Mouse (Mus musculus) spleen, adult 2 months (tissue): ENCODE results near the gene Sipa1l2. TPM values are rescaled to one million over a fixed set of nuclear protein-coding genes. Genes with fewer than 3 reads are reported as not detected.

Source experiments
- DNase-seq, 2 experiments: peaks; one replicate each; pipeline versions ENCODE4 v3.0.0 to v3.0.0-alpha.2; 2012 to 2021; ENCODE audit warnings: low spot score in 2 of 2, low read depth in 1 of 2
- H3K27ac ChIP-seq: fragments of 200-500 bp; 2 replicates; pipeline ENCODE4 v1.5.1; 2012; ENCODE audit warnings: low read length, inconsistent platforms; ENCODE audit not compliant: insufficient read depth
- H3K27me3 ChIP-seq: fragments of 200-500 bp; 2 replicates; pipeline ENCODE4 v1.6.1; 2012; ENCODE audit warnings: mild to moderate bottlenecking, moderate library complexity, low read length, inconsistent platforms; ENCODE audit not compliant: control insufficient read depth, insufficient read depth
- H3K36me3 ChIP-seq: fragments of 200-500 bp; 2 replicates; pipeline ENCODE4 v1.6.1; 2012; ENCODE audit warnings: mild to moderate bottlenecking, low read length, inconsistent platforms; ENCODE audit not compliant: control insufficient read depth, insufficient read depth
- H3K4me1 ChIP-seq: fragments of 200-500 bp; 2 replicates; pipeline ENCODE4 v1.6.1; 2011; ENCODE audit warnings: inconsistent platforms; ENCODE audit not compliant: control insufficient read depth, insufficient read depth, insufficient read length
- H3K4me3 ChIP-seq: fragments of 200-500 bp; 2 replicates; pipeline ENCODE4 v1.5.1; 2011; ENCODE audit warnings: mild to moderate bottlenecking, inconsistent platforms; ENCODE audit not compliant: insufficient read depth, insufficient read length; ENCODE audit errors: extremely low read depth
- CTCF ChIP-seq: fragments of 200-500 bp; IDR thresholded peaks from 2 replicates; pipeline ENCODE4 v1.5.1; 2011; ENCODE audit warnings: mild to moderate bottlenecking, inconsistent platforms; ENCODE audit not compliant: insufficient read depth, insufficient read length, insufficient replicate concordance; ENCODE audit errors: extremely low read depth
- POLR2A ChIP-seq: fragments of 200-500 bp; IDR thresholded peaks from 2 replicates; pipeline ENCODE4 v1.6.1; 2011; ENCODE audit warnings: low read depth, low read length, inconsistent platforms
- WGBS: fragments of 180-500 bp; shearing (Covaris S2); methylation state at CpG from one replicate; pipeline ENCODE4 v1.1.7; 2018; 5-methylcytosine and 5-hydroxymethylcytosine counted together
- polyA plus RNA-seq: library from polyadenylated mRNA; depleted of rRNA; stranded (reverse); fragments of >200 nt; gene quantifications from 2 replicates; pipeline ENCODE4 v1.2.3, GENCODE M21; 2012

Gene Sipa1l2
- polyA plus RNA-seq, 1 experiment: 9.7 TPM

DNA sequence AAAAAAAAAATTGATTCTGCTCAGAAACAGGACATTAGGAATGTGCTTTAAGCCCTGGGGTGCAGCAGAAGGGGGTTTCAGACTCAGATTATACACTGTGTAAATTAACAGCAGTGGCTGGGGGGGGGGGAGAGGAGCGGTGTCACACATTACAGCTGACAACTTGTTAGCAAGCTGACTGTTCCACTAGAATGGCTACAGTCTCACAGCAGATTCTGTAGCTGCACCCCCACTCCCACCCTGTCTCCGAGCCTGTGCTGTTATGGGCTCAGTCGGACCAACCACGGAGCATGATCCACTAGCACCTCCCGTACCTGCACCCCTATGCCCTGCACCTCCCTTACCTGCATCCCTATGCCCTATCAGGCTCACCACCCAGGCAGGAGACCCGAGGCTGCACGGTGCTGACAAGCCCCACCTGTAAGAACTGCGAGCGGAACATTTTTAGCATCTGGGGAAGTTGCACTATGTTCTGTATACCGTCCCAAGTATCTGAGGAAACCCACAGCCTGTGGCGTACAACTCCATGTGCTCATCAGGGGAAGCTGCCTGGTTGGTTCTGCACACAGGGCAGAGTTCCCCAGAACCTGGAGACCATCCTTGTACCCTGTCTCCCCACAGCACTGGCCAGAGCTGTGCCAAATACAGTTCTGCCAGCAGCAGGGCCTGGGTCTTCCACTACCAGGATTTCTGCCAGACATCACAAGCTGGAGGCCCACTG, 26.6 kb downstream of the Sipa1l2 start:
- no peaks in the 10 kb centered on the region for H3K36me3 ChIP-seq
- no peak for DNase-seq
- H3K4me1 ChIP-seq: peaks cover 11% of the 10 kb centered on the region; the same call in 1 of the 2 replicates
- TF ChIP-seq POLR2A: no peak
- H3K27me3 ChIP-seq: no peaks in the 10 kb centered on the region
- WGBS: 37% methylated on average over 11 of the region's 11 CpGs
- H3K4me3 ChIP-seq: no peak overlapping the region
- H3K27ac ChIP-seq: no peak overlapping the region

DNA sequence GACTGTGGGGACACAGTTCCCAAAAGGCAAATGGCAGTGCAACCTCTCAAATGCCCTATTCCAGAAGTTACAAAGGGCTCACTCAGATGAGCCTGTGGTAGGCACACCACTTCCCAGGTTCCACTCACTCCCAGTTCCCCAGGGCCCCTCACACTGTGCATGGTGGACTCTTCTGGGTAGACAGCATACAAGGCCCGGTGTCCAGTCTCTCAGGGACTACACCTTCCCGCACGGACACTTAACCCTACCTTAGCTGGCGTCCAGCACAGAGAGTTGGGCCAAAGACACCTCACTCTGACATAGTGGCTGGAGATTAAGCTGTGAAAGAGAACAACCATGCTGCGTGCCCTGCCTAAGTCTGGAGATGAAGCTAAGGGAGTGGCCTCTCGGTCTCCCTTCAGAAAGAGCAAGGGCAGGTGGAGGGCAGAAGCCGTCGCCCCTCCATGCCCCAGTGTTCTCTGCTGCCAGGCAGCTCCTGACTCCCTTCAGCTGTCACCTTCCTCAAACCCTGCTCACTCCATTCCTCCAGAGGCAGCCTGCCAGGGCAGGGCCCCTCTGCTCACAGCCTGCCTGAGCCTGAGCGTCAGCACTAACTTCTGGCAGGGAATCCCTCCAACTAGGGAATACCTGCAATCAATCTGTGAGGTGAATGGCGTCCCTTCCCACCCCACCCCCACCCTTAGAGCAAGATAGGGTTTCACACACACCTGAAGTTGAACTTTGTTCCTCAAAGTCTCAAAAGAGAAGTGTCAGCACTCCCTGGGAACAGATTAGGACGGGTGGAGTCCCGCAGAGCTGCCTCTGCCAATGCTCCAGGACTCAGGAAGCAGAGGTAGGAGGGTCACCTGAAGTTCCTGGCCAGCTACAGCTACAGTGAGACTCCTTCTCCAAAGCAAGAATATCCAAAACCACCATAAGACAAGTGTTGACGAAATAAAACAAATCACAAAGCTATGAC, 30.3 kb downstream of the Sipa1l2 start:
- WGBS: 92% methylated on average over 13 of the region's 13 CpGs
- TF ChIP-seq CTCF (no peak), POLR2A (no peak)
- H3K4me3 ChIP-seq: no peak overlapping the region

DNA sequence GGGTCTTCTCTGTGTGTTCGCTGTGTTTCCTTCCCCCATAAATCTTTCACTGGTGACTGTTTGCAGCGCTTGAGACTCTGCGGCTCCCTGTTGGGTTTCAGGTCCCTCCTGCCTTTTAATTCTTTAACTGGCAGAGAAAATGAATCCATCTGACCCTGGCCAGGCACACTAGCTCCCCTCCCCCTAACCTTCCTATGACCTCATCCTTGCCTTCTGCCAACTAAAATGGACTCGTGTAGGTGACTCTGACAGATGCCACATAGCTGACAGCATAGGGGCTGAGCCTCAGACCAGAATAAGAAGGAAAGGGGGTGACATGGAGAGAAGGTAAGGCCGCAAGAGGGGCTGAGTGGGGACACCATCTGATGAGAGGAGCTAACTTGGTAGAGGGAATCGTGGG, 31.3 kb downstream of the Sipa1l2 start:
- WGBS: 65% methylated on average over 6 of the region's 6 CpGs
- Histone ChIP-seq H3K36me3 (peaks cover 2% of the 10 kb centered on the region; the same call in 1 of the 2 replicates), H3K27me3 (no peaks in the 10 kb centered on the region), H3K4me3 (no peak overlapping the region), H3K27ac (no peak overlapping the region), H3K4me1 (peaks cover 14% of the 10 kb centered on the region; the same call in 1 of the 2 replicates)
- no peak for DNase-seq
- TF ChIP-seq CTCF (no peak), POLR2A (no peak)

More for the DNA sequence above, 30.3 kb downstream of the Sipa1l2 start:
- no peak for DNase-seq
- no peak overlapping the region for H3K27ac ChIP-seq
- peaks cover 13% of the 10 kb centered on the region; the same call in 1 of the 2 replicates for H3K4me1 ChIP-seq
- H3K27me3 ChIP-seq: no peaks in the 10 kb centered on the region
- H3K36me3 ChIP-seq: peaks cover 2% of the 10 kb centered on the region; the same call in 1 of the 2 replicates

DNA sequence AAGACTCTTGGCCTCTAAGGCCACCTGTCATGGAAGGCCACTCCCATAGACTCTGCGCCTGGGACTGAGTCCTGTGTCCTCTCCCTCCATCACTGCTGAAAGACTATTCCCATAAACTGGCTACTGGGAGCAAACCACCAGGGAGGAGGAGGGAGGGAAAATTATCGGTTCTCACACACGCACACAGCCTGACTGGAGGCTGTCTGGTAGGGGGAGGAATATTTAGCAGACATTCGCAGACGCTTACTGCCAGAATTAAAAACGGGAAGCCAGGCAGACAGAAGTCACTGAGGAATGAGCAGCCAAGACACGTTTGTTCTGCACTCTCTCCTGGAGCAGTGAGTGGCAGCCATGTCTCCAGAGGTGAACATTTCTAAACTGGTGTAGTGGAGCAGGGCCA, 35.9 kb downstream of the Sipa1l2 start:
- 49% methylated on average over 7 of the region's 7 CpGs for WGBS
- no peak for DNase-seq

DNA sequence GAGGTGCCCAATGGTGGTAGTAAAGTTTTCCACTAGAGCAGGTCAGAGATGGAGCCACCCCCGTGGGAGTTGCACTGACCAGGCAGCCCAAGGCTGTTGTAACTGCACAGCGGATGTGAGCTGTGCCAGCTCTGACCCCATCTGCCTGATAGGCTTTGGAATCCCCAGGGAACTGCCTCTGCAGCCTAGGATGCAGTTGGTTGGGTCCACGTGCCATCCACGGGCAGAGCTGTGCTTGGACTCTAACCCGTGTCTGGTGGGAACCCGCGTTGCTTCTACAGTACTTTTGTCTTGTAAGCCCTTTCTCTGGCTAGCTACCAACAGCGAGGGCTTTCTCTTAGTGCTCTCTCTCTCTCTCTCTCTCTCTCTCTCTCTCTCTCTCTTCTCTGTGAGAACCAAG, 36.7 kb downstream of the Sipa1l2 start:
- Histone ChIP-seq H3K36me3 (peaks cover 2% of the 10 kb centered on the region; the same call in 1 of the 2 replicates), H3K27ac (peak overlapping the region; percentile 71; the same call in 1 of the 2 replicates), H3K4me1 (peaks cover 38% of the 10 kb centered on the region), H3K4me3 (no peak overlapping the region), H3K27me3 (no peaks in the 10 kb centered on the region)
- 59% methylated on average over 8 of the region's 8 CpGs for WGBS
- no peak for TF ChIP-seq CTCF
- no peak for TF ChIP-seq POLR2A
- no peak for DNase-seq

More for the DNA sequence above, 35.9 kb downstream of the Sipa1l2 start:
- no peak for TF ChIP-seq CTCF
- TF ChIP-seq POLR2A: no peak
- Histone ChIP-seq H3K27me3 (no peaks in the 10 kb centered on the region), H3K4me1 (peaks cover 30% of the 10 kb centered on the region), H3K36me3 (peaks cover 2% of the 10 kb centered on the region; the same call in 1 of the 2 replicates), H3K4me3 (no peak overlapping the region), H3K27ac (no peak overlapping the region)

DNA sequence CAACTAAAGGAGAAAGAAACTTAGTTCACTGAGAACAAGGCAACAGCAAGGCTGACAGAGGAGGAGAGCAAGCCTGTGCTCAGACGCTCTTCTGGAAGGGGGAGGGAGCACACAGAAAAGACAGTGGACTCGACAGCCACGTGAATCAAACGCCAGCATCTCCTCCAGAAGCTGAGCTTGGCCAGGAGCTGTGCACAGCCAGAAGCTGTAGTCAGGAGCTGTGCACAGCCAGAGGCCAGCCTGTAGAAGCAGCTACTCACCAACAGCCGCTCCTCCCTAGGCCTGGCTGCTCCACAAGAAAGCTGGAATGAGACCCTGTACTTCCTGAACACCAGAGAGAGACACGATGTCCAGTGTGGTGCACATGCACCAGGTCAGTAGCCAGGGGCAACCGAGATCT, 37.4 kb downstream of the Sipa1l2 start:
- TF ChIP-seq CTCF (no peak), POLR2A (no peak)
- WGBS: 50% methylated on average over 7 of the region's 7 CpGs
- Histone ChIP-seq H3K4me1 (peaks cover 44% of the 10 kb centered on the region), H3K27ac (peak overlapping the region; percentile 71), H3K36me3 (no peaks in the 10 kb centered on the region), H3K27me3 (no peaks in the 10 kb centered on the region), H3K4me3 (no peak overlapping the region)
- DNase-seq: no peak

DNA sequence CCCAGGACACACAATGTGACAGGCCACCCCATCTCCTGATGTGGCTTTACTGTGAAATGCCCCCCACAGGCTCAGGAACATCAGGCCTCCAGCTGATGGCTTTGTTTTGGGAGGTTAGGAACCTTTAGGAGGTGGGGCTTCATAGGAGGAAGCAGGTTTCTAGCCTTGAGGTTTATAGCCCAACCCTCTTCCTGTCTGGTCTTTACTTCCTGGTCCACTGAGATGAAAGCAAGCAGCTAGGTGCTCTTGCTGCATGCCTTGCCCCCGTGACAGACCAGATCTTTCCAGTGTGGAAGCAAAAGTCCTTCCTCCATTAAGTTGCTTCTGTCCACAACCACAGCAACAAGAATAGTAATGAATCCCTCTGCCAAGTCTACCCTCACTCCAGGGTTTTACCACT, 38.0 kb downstream of the Sipa1l2 start:
- TF ChIP-seq CTCF (no peak), POLR2A (peak; percentile 52)
- peak overlapping the region; percentile 71 for H3K27ac ChIP-seq

More for the DNA sequence above, 38.0 kb downstream of the Sipa1l2 start:
- H3K4me3 ChIP-seq: no peak overlapping the region
- H3K36me3 ChIP-seq: no peaks in the 10 kb centered on the region
- H3K27me3 ChIP-seq: no peaks in the 10 kb centered on the region
- H3K4me1 ChIP-seq: peaks cover 48% of the 10 kb centered on the region
- DNase-seq: peak; percentile 37 to 50
- 7% methylated on average over 1 of the region's 1 CpGs for WGBS
